Mouse (Mus musculus) kidney, embryonic 15.5 days (tissue): ENCODE measurements at regions not wholly inside any gene's neighbourhood (a gene's known extent, or its start where the extent isn't known, plus 50 kb on each side); places are given as distances from the start of the nearest gene placed in this dataset. TPM values are rescaled to one million over a fixed set of nuclear protein-coding genes. Genes with fewer than 3 reads are reported as not detected.

Experiments used
- microRNA-seq: library from miRNA; unstranded; fragments of <30 nt; microRNA quantifications from one replicate; pipeline ENCODE4, GENCODE M21; 2016

Small RNA genes lying in the stretch of these regions (microRNA-seq; reads per million reads assigned to microRNA genes)
- gene Gm23263 (not detected), gene Gm25399 (not detected)
